Mouse (Mus musculus): ENCODE data around the gene Alpl. TPM values are rescaled to one million over a fixed set of nuclear protein-coding genes. Genes with fewer than 3 reads are reported as not detected.

Gene Alpl
- total RNA-seq, 2 experiments from 2014 or later = 7.4 to 8.8 TPM

DNA sequence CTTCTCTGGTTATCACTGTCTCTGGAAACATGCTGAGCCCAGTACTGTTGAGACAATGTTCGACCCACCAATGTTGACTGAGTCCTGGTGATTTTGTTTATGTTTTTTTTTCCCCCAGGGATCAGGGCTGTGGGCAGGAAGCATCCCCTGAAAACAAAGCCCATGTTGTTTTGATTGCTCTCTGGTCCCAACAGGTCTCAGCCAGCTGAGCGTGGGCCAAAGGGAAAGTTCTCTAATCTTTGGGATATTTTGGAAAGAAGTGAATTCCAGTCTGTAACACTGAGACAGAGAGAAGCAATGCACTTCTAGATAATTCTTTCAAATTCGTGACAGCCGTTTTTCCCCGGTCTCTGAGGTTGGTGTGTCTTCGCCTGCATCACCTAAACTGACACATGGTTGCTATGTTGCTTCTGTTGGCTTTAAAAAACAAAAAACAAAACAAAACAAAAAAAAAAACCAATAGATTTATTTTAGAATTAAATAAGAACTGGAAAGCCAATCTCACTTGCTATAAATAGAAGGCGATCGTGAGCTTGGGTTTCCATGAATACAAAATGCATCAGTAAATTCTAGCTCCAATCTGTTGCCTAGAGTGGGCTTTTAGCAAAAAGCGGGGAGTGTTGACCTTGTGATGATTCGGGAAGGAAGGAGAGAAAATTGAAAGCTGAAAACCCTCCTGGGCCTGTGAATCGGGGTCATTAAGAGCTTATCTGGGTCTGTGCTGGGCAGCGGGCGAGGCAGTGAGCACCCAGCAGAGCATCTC is 16.9 kb upstream of the Alpl start:
- no peak for DNase-seq (ENCODE audit: extremely low spot score in 1 of 2, low spot score in 2 of 2)
- intact Hi-C loops (cut with DNase I) = no loop called here

DNA sequence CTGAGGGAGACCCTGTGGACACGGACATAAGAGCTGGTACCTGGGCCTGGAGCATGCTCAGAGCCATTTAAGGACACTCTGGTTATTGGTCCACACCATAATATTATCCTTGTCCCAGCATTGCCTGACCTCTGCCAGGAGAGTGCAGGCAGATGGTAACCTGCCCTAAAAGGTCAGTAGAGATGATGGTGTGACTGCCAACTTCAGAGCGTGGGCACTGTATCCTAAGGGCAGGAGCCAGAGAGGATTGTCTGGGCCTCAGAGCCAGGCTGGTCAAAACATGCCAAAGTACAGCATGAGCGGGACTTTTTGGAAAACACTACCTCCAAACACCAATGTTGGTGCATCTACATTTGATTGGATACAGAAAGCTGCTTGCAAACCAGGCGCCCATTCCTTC is 13.8 kb upstream of the Alpl start:
- DNase-seq (ENCODE audit: extremely low spot score in 1 of 2, low spot score in 2 of 2) = no peak
- intact Hi-C loops (cut with DNase I) = no loop called here

DNA sequence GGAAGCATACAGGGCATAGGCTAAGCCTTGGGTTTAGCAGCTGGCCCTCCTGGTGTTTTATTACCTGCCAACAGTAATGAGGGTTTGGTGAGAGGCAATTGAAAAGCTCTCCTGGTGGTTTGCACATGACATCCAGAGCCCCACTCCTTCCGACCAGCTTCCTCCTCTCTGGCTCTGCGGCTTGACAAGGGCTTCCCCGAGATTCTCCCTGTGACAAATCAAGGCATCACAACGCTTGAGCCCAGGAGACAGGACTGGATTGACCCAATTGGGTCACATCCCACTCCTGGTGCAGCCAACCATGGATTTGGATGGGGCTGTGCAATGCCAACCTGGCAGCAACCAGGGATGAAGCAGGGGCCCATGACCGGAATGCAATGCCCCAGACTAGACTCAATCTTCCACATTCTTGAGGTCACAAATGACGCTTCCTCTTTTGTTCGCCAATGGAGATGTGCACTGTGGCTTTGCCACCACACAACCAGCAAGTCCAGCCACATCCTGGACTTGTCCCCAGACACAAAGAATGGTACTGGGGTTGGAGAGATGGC is 11.2 kb upstream of the Alpl start:
- intact Hi-C loops (cut with DNase I) = no loop called here
- DNase-seq (ENCODE audit: extremely low spot score in 1 of 2, low spot score in 2 of 2) = no peak

DNA sequence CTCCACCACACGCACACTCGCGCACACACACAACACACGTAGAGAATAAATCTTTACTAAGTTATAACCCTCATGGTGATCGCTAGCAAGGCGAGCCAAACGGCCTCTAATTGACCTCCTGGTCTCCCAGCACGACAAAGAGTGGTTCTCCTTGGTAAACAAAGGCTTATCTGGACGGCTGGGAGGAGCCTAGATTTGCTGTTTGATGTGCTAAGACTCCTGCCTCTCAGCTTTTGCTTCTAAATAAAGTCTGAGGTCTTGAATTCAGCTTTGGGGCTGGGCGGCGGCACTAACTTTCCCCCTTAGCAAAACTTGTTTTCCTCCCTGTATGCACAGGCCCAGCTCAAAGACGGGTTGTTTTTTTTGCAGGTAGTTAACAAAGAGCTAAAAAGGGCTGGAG is 5.0 kb upstream of the Alpl start:
- no peak for DNase-seq (ENCODE audit: extremely low spot score in 1 of 2, low spot score in 2 of 2)
- intact Hi-C loops (cut with DNase I) = no loop called here

DNA sequence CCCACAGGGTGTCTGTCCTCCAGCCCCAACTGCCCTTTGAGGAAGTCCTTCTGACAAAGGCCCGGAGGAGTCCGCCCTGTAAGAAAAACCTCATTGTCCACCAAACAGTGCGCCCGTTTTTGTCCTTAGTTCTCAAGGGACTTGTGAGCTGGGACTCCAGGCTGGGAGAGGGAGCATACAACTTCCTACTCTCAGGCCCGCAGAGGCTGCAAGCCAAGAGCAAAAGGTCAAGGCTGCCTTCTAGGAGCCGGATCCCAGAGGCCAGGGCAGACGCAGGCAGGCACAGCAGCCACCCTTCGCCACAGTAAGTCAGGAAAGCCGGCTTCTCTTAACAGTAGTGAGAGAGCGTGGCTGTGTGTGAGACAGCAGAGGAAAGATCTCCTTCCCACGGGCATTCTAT is 4.1 kb upstream of the Alpl start:
- intact Hi-C loops (cut with DNase I) = no loop called here
- DNase-seq (ENCODE audit: extremely low spot score in 1 of 2, low spot score in 2 of 2) = peak in 1 of 2 experiments; percentile 46

DNA sequence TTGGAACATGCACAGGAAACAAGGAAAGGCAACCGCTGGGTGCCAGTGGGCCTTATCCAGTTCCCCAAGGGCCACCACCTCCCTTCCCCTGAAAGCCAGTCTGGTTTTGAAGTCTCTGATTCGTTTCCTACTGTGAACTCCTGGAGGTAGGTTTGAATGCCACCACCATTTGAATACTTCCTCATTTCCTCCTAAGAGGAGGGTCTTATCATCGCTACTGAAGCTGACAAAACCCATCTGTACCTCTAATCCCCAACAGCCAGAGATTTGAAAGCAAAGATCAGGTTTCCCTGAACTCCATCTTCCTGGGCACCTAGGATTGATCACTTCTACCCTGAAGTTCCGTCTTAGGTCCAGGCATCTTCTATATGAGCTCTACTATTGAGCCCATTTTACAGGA is 854 bp upstream of the Alpl start:
- intact Hi-C loops (cut with DNase I) = loop anchor here (2.0 kb wide), 1 partner anchor 66 kb away; no protein-coding TSS in a partner anchor

DNA sequence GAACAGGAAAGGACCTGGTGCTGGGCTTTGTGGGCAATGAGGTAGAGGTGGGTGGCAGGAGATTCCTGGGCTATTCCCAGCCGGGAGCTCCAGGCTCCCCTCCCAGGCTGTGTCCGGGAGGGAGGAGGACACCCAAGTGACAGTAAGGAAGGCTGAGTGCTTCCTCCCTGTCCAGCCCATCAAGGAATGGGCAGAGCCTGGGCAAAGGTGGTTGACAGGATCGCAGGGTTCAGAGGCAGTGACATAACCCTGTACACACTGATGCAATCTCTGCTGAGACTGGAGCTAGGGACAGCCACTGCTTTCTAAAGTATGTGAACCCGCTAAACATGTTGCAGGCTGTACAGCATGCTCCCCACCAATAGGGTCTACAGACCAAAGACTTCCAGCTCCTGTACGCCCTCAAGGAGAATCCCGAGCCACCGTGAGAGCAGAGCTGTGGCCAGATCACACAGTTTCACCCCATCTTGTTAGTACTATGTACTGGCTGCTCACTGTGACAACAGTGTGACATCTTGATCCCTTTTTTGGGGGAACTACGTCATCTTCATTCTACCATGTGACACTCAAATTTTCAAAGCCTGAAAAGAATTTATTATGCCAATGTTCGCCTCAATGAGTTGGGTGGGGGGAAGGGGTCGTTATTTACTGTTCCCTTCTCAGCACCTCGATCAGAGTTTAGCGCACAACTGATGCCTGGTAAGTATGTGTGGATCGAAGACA is 1.8 kb downstream of the Alpl start:
- no peak for DNase-seq (ENCODE audit: extremely low spot score in 1 of 2, low spot score in 2 of 2)
- intact Hi-C loops (cut with DNase I) = no loop called here

More for the DNA sequence above, 854 bp upstream of the Alpl start:
- DNase-seq (ENCODE audit: extremely low spot score in 1 of 2, low spot score in 2 of 2) = no peak

DNA sequence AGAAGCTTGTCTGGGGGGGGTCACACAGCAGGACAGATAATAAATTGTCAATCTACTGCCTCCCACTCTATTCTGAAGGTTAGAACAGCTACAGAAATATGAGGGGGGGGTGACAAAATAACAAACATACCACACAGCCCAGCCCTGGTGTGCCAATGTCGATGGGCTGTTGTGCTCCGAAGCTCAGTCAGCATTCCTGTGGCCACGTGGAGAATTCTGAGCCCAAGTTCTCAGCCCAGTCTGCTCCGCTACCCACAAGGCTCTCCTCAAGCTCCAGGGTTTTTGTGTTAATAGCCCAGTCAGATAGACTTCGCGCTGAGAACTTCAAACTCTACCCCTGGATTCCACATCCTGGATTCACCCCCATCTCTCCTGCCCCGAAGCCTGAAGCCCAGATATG is 2.6 kb downstream of the Alpl start:
- no peak for DNase-seq (ENCODE audit: extremely low spot score in 1 of 2, low spot score in 2 of 2)
- intact Hi-C loops (cut with DNase I) = no loop called here

DNA sequence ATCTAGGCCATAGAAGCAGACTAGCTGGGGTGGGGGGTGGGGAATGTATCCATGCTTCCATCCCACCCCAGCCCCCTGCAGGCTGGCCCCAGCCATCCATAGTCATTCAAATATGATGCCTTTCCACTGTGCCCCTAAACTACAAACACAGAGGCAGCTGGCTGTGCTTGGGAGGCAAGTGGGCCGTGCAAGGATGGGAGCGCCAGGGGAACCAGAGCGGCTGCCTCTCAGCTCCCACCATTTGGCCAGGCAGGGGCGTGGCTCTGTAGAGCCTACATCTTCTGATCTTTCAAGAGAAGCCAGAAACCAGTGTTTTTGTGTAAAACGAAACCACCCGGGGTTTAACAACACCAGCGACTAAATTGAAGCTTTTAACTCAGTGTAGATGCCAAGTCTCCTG is 4.7 kb downstream of the Alpl start:
- DNase-seq (ENCODE audit: extremely low spot score in 1 of 2, low spot score in 2 of 2) = no peak
- intact Hi-C loops (cut with DNase I) = no loop called here

DNA sequence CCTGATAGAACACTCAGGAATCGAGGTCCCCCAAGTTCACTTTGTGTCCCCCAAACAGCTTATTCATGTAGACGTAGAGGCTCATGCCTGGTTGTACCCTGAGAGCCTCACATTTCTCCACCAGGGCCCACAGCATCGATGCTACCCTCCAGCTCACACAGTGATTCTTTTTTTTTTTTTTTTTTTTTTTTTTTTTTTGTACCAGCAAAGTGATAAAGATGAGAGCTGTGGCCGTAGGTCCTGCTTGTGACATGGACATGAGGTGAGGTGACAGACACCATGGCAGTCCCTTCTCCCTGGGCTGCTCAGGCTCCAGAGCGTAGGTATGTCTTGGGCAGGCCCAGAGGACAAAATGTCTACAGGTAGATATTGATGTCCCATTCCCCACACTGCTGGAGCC is 5.2 kb downstream of the Alpl start:
- intact Hi-C loops (cut with DNase I) = no loop called here
- DNase-seq (ENCODE audit: extremely low spot score in 1 of 2, low spot score in 2 of 2) = no peak

DNA sequence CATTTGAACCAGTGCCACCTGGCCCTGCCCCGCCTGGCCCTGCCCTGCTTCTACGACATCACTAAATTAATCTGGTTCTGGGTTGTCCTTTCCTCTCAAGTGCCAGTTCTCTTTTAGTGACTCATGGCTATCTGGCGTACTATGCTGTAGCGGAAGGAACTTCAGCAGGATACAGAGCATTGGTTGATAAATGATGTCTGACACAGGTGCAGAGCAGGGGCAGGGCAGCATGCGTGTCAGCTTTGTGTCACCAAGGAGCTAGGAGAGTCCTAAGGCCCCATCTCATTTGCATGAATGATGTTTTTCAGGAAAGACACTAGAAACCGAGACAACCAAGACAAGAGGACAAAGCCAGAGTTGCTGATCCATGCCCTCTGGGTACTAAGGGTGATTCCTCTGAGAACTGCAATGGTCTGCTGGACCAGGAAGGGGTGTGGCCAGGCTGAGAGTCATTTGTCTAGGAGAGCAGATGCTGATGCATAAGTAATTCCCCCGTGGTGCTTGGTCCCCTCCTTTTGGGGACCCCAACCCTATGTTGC is 7.6 kb downstream of the Alpl start:
- no peak for DNase-seq (ENCODE audit: extremely low spot score in 1 of 2, low spot score in 2 of 2)
- intact Hi-C loops (cut with DNase I) = no loop called here

DNA sequence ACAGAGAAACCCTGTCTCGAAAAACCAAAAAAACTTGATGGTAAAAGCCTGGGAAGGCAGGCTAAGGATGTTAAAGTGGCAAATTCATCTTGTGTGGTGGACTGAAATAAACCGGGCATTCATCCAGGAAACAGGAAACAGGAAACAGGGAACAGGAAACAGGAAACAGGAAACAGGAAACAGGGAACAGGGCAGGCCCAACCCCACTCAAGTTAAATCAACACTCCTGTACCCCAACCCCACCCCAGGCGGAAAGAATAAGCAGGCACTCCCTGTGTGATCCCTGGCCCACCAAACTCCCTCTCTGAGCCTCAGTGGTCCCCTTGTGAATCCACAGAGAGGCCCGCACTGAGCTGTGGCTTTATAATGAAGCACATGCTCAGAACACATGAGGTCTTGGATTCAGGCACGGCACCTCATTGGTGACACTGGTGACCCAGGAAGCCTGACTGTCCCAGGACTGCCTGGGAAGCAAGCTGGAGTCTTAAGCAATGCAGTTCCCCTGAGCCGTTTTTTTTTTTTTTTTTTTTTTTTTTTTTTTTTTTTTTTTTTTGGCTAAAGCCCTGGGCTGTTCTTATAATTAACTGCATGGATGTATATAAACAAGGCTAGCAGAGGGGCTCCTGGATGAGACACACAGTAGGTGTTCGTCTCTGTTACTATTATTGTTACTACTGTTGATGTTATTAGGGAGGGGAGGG is 8.4 kb downstream of the Alpl start:
- no peak for DNase-seq (ENCODE audit: extremely low spot score in 1 of 2, low spot score in 2 of 2)
- intact Hi-C loops (cut with DNase I) = no loop called here

DNA sequence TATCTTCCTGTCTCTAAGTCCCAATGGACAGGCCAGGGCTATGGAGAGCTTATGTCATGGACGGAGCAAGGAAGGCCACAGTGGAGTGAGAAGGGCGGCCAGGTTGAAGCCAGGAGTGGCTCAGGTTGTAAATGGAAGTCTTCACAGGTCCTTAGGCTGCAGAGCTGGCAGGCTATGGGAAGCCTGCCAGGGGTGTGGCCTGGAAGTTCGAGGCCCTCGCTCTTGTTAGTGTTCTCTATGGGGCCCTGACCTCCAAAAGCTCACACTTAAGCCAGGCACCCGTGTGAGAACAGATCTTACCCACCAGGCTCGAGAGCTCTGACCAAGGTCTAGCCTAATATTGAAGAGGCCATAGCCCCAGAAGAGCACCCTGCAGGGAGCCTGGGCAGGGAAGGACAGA is 9.7 kb downstream of the Alpl start:
- no peak for DNase-seq (ENCODE audit: extremely low spot score in 1 of 2, low spot score in 2 of 2)
- intact Hi-C loops (cut with DNase I) = no loop called here

DNA sequence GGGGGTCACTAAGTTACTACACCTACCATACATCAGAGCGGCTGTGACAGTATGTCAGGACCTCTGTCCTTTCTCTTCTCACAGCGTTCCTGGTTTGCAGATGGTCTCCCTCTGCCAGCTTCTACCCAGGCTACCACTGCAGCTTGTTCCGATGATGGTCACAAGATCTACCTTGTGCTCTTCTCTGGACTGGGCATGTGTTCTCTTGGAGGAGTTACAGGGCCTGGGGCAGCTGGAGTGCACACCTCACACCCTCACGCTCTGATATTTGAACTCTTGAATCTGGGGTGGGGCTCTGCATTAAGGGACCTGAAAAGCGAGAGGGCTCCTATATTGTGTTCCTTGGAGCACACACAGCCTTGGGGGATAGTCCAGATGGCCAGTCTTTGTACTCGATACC is 10.9 kb downstream of the Alpl start:
- intact Hi-C loops (cut with DNase I) = no loop called here
- no peak for DNase-seq (ENCODE audit: extremely low spot score in 1 of 2, low spot score in 2 of 2)

DNA sequence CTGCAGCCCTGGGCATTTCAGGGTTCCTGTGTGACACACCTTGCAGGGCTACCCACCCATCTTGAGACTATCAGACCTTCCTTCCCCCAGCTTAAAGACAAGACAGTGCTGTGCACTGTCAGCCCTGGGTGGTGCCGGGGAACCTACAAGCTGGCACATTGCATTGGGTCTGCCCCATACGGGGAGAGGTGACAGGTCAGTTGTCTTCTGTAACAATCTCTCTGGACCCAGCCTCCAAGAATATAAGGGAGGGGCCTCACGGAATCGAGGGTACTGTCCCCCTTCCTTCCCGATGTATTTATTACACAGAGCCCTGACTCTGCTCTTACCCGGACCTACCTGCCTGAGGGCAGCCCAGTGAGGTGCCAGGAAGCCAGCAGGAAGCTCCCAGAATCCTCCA is 11.4 kb downstream of the Alpl start:
- no peak for DNase-seq (ENCODE audit: extremely low spot score in 1 of 2, low spot score in 2 of 2)
- intact Hi-C loops (cut with DNase I) = no loop called here

DNA sequence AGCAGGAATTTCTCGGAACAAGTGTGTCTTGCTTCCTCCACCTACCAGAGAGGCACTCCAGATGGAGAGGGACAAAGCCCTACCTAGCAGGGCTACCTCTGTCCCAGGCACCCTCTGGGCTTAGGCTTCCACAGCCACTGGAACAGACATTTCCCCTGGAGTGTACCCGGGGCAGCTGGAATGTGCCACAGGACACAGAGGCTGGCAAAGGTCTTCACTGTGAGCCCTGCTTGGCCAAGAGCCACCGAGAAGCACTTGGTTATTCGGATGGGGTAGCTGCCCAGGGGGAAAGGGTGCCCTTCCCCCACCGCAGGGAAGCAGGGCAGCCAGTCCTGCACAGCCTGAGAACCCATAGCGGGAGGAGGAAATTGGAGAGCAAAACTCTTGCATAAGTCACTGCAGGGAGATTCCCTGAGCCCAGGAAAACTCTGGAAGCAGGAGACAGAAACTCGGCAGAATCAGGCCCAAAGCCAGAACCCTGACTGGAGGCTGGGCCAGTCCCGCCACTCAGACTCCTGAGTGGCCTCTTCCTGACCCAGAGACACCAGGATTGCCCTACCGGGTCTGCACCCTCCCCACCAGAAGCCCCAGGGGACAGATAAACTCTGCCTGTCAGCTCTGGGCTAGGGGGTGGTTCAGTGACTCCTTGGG is 12.5 kb downstream of the Alpl start:
- intact Hi-C loops (cut with DNase I) = no loop called here
- DNase-seq (ENCODE audit: extremely low spot score in 1 of 2, low spot score in 2 of 2) = peak; percentile 53 to 66

DNA sequence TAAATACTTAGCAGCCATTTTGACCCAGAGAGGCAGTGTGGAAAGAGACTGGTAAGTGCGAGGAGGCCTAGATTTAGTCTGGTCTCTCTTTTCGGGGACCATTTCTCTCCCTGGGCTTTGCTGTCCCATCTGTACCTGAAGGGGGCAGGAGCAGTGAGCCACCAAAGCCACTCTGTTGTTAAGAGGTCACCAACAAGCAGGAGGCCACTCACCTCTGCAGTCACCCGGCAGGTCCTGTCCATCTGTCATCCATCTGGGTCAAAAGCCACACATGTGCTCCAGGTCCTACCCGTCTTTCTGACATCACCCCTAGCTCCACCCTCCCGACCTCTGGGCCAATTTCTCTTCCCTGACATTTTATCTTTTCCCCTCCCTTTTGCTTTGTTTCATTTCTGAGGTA is 14.2 kb downstream of the Alpl start:
- intact Hi-C loops (cut with DNase I) = no loop called here

DNA sequence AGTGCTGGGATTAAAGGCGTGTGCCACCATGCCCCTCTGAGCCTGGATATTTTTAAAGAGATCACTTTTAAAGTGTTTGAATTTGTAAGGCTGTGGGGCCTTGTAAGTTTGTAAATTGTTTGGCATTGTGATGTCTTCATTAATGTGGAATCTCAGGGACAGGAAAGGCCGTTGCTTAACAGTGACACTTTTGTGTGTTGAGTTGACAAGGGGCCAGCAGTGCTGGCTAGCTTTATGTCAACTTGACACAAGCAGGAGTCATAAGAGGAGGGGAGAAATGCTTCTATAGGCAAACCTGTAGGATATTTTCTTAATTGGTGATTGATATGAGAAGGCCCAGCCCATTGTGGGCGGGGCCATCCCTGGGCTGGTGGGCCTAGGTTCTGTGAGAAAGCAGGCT is 15.2 kb downstream of the Alpl start:
- DNase-seq (ENCODE audit: extremely low spot score in 1 of 2, low spot score in 2 of 2) = no peak
- intact Hi-C loops (cut with DNase I) = no loop called here

More for the DNA sequence above, 14.2 kb downstream of the Alpl start:
- DNase-seq (ENCODE audit: extremely low spot score in 1 of 2, low spot score in 2 of 2) = no peak

Measured in left cerebral cortex, postnatal 10 days (tissue).